Mouse (Mus musculus) stomach, postnatal 0 days (tissue): Measurements from ENCODE around the gene Kcnip4.

ENCODE experiments used
- CTCF ChIP-seq: IDR thresholded peaks from 2 replicates; pipeline ENCODE4 v1.5.1; 2016; ENCODE audit warnings: antibody characterized with exemption, low read depth, mild to moderate bottlenecking, moderate library complexity
- EP300 ChIP-seq: optimal IDR thresholded peaks from 2 replicates; pipeline ENCODE3; 2016; ENCODE audit warnings: antibody characterized with exemption

GRCm38 (mm10) chr5:48544784-48545734 is 979.6 kb downstream of the Kcnip4 start:
- TF ChIP-seq CTCF, result no peak
- no peak for TF ChIP-seq EP300
